Mouse (Mus musculus) layer of hippocampus, postnatal 36 days (tissue): ENCODE data around the gene Elfn1. TPM values are rescaled to one million over a fixed set of nuclear protein-coding genes. Genes with fewer than 3 reads are reported as not detected.
"Not testable (repeated sequence)": the region's sequence is repeated elsewhere in the genome, so short reads cannot be mapped to it uniquely, and the experiment has no call there.

Experiments used
- DNase-seq, 2 experiments: peaks; one replicate each; pipeline ENCODE4 v3.0.0; 2022
- total RNA-seq, 2 experiments: library from RNA; stranded (reverse); gene quantifications; 2 replicates each; pipeline ENCODE4 v1.2.3; 2021

Elfn1 gene
- total RNA-seq, 2 experiments from 2014 or later: 28.3 to 29.6 TPM

- DNase-seq: no peak
These were observed 68.8 kb downstream of the Elfn1 start for GRCm38 (mm10) chr5:139976584-139976983.

GRCm38 (mm10) chr5:139977476-139977875 is 69.7 kb downstream of the Elfn1 start:
- no peak for DNase-seq

- no peak for DNase-seq
These were observed 71.0 kb downstream of the Elfn1 start for GRCm38 (mm10) chr5:139978525-139979276.

DNA sequence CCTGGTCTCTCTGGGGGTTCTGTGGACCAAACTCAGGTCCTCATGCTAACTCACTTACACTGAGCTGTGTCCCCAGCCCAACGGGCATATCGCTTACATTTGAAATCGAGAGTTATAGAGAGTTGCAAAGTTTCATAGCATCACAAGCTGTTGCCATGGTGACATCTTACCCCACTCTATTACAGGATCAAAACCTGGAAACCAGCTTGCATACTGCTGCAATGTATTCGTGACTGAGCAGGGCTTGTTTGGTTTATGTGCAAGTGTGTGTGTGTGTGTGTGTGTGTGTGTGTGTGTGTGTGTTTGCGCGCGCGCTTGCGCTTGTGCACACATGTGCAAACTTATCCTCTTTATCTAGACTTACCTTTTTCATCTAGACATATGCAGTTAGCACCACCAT is 71.6 kb downstream of the Elfn1 start:
- no peak for DNase-seq

DNA sequence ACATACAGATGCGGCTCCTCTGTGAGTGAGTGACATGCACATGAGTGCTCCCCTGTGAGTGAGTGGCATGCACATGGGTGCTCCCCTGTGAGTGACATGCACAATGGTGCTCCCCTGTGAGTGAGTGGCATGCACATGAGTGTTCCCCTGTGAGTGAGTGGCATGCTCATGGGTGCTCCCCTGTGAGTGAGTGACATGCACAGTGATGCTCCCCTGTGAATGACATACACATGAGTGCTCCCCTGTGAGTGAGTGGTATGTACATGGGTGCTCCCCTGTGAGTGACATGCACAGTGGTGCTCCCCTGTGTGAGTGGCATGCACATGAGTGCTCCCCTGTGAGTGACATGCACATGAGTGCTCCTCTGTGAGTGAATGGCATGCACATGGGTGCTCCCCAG is 74.2 kb downstream of the Elfn1 start:
- DNase-seq: no peak

GRCm38 (mm10) chr5:139985073-139985746 is 77.5 kb downstream of the Elfn1 start:
- DNase-seq: no peak

- no peak for DNase-seq
These were observed 83.8 kb downstream of the Elfn1 start for GRCm38 (mm10) chr5:139991531-139991930.

DNA sequence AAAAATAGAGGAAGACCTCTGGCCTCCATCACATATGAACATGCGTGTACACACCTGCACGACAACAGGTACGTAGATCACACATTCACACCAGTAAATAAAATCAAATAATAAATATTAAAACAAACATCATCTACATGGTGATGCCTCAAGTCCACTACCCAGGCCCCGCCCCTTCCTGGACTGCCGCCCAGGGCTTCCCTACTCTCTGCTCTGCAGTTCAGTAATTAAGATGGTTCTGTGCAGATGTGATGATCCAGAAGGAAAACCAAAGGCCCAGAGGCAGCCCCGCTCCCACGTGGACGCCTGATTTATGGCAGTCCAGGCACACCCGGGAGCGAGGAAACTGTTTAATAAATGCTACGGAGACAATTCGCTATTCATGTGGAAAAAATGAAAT is 90.6 kb downstream of the Elfn1 start:
- not testable (repeated sequence) for DNase-seq

DNA sequence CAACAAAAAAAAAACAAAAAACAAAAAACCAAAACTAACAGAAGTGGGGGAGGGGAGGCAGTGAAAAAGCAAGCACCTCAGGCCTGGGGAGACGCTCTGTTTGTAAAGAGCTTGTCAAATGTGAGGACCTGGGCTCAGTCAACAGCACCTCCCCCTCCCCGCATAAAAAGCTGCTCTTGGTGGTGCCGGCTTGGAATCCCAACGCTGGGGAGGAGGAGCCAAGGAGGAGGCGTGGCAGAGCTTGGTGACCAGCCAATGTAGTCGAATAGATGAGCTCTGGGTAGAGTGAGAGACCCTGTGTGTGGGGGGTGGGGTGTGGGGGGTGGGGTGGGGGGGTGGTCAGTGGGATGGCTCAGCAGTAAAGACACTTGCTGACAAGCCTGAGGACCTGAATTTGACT is 91.2 kb downstream of the Elfn1 start:
- DNase-seq: no peak

DNA sequence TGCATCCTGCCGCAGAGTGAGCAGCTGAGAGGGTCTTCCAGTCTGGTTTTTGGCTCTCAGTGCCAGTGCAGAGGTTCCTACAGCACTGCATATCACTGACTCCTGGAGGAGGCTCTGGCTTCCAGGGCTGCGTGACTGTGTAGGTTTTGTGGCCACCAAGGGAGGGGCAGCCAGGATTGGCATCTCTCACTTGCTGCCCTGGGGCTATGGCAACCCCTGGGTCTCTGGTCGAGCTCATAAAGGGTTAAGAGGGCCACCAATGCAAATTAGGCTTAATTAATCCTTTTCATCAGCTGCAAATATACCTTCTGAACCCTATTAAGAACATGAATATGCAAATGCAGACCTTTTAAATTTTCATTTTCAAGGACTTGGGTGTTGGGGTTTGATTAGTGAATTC is 94.8 kb downstream of the Elfn1 start:
- no peak for DNase-seq

DNA sequence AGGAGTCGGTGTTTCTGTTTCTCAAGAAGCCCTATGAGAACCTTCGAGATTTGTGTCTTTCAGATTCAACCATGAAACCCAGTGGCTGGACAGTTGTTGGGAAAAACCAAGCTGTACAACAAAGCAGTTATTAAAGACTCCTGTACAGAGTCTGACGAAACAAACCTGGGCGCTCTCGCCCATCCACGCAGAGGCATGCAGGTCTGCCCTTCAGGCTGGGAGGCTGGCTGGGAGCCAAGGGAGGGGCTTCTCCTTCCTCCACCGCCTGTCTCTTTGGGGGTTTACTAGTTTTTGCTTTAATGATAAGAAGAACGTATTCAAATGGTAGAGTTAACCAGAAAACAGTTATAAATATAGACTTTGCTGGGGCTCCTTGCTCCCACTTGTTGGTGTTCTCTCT is 99.1 kb downstream of the Elfn1 start:
- DNase-seq: no peak

DNA sequence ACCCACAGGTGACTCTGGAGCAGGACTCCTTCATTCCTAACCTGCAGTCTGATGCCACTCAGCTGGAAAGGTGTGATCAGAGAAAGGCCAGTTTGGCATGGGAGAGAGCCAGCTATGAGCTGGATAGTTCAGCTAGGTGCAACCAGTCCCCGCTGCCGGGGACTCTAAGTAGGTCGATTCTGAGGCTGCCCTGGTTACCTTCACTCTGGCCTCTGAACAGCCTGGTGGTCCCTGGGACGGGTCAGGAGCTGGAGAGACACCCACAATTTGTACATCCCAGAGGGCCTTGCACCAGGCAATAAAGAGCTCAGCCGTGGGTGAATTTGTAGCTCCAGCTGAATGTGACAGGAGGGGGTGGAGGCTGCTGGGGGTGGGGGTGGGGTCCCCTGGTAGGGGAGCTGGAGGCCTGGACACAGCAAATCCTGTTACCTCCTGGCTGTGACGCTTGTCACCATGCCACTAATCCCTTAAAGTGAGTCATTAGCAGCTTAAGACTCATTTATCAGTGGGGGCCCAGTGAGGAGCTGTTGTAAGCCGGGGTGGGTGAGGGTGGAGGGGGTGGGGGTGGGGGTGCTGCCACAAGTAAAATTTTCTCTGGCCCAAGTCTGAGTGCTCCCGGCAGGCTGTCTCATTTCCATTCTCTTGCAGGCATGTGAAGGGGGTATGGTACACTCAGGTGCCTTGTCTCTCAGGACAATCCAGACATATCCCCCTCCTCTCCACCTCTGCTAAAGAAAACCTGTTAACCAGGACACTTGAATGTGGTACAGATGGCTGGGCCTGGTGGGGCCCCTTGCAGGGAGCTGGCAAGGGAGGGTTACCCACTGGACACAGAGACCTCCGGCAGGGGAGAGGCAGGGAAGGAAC is 100.1 kb downstream of the Elfn1 start:
- no peak for DNase-seq

- DNase-seq: no peak
These were observed 100.7 kb downstream of the Elfn1 start for GRCm38 (mm10) chr5:140008523-140008806.

DNA sequence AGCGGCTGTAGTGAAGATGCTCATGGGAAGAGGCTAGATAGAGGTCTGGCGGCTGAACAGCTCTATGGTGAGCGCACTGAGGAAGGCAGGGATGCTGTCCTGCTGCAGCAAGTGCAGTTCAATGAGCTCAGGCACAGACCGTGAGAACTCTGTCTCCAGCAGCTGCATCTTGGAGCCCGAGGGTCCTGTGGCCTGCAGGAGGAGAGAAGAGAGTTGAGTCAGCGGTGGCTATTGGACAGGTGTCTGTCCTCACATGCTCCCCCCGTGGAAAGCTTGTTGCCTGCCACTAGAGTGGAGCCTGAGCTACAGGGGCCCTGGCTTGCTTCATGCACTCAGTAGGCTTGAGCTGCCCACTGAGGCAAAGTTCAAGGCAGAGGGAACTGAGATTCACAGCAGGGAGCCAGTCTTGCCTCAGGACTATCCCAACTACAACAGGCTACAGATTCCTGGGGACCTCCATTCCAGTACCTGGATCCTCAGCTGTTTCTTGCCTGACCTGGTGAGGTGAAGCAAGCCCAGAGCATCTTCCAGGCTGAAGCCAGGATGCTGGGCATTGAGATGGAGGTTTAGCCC is 101.4 kb downstream of the Elfn1 start:
- DNase-seq: no peak

- no peak for DNase-seq
These were observed 102.7 kb downstream of the Elfn1 start for GRCm38 (mm10) chr5:140010405-140010804.

DNA sequence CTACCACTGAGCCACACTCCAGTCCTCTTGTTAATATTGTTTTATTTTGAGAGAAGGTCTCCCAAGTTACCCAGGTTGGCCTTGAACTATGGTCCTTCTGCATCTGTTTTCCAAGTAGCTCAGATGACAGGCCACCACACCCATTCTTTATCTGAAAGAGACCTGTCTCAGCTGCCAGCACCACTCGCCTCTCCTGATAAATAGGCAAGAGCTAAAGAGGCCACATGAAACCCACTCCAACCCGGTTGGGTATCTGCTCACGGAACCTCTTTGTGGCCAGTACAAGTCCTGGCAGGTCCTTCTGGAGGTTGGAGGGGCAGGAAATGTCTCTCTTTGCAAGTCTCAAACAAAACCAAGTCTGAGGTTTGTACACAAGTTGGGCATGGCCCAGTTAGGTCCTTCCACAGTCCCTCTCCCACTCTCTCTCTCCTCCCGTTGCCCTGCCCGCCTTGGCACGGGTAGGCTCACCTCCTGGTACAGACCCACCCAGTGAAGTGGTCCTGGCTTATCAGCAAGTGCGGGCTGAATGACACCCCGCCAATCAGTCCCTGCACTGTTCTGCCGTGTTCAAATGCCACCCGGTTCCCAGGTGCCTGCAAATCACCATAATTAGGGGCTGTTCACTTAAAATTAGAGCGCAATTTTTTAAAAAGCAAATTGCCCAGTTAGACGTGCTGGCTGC is 104.7 kb downstream of the Elfn1 start:
- no peak for DNase-seq

GRCm38 (mm10) chr5:140013652-140014051 is 105.9 kb downstream of the Elfn1 start:
- DNase-seq: no peak

GRCm38 (mm10) chr5:140016896-140017295 is 109.2 kb downstream of the Elfn1 start:
- DNase-seq: no peak

GRCm38 (mm10) chr5:140018780-140019179 is 111.0 kb downstream of the Elfn1 start:
- peak; percentile 13 to 16 for DNase-seq

GRCm38 (mm10) chr5:140019616-140020015 is 111.9 kb downstream of the Elfn1 start:
- DNase-seq: no peak

DNA sequence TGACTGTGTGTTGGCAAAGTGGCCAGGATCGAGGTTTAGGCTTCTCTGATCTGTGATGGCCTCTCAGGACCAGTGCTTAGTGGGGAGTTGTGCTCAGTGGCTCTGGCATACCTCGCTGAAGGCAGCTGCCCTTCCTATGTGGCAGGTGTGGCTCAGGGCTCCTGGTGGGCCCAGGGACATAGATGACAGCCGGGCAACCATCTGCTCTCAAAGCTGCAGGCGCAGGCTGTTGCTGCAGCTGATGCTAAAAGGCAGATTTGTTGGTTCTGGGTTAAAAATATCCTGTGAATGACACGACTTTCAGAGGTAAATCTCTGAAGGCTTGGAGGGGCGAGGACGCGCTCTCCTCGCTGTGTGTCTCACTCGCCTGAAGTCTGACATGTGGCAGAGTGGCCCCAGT is 114.0 kb downstream of the Elfn1 start:
- peak; percentile 35 to 44 for DNase-seq

GRCm38 (mm10) chr5:140022861-140023260 is 115.1 kb downstream of the Elfn1 start:
- DNase-seq: no peak
